Mouse (Mus musculus) limb, embryonic 15.5 days (tissue): ENCODE data around the gene Prkg1. TPM values are rescaled to one million over a fixed set of nuclear protein-coding genes. Genes with fewer than 3 reads are reported as not detected.

Source experiments
- ATAC-seq: fragments of 200-750 bp; cut with Nextera tagmentation; 2 replicates; pipeline ENCODE4 v1.8.0; 2017; ENCODE audit warnings: low read depth, moderate TSS enrichment; ENCODE audit not compliant: insufficient number of reproducible peaks, low FRiP score, low TSS enrichment
- H3K27ac ChIP-seq: fragments of 300-500 bp; sonication (generic); 2 replicates; pipeline ENCODE4 v1.5.1; 2015; ENCODE audit warnings: moderate library complexity, mild to moderate bottlenecking, inconsistent platforms
- H3K27me3 ChIP-seq: fragments of 300-500 bp; sonication (generic); 2 replicates; pipeline ENCODE4 v1.6.1; 2015; ENCODE audit warnings: inconsistent platforms
- H3K36me3 ChIP-seq: fragments of 300-500 bp; sonication (generic); 2 replicates; pipeline ENCODE4 v1.6.1; 2015; ENCODE audit warnings: inconsistent platforms
- H3K4me1 ChIP-seq: fragments of 300-500 bp; sonication (generic); 2 replicates; pipeline ENCODE4 v1.6.1; 2015; ENCODE audit warnings: inconsistent platforms
- H3K4me2 ChIP-seq: fragments of 300-500 bp; sonication (generic); 2 replicates; pipeline ENCODE4 v1.6.1; 2015; ENCODE audit warnings: mild to moderate bottlenecking, inconsistent platforms
- H3K4me3 ChIP-seq: fragments of 300-500 bp; sonication (generic); 2 replicates; pipeline ENCODE4 v1.5.1; 2015; ENCODE audit warnings: mild to moderate bottlenecking, inconsistent platforms
- H3K9ac ChIP-seq: fragments of 300-500 bp; sonication (generic); 2 replicates; pipeline ENCODE4 v1.6.1; 2015; ENCODE audit warnings: inconsistent platforms
- H3K9me3 ChIP-seq: fragments of 300-500 bp; sonication (generic); 2 replicates; pipeline ENCODE4 v1.6.1; 2016; ENCODE audit warnings: inconsistent platforms
- WGBS: fragments of 180-500 bp; shearing (Covaris S2); methylation state at CpG from one replicate; pipeline ENCODE4 v1.1.7; 2015; 5-methylcytosine and 5-hydroxymethylcytosine counted together
- polyA plus RNA-seq: library from polyadenylated mRNA; unstranded; fragments of >200 nt; fragmentation: Nextera tagmentation; extraction: Ambion mirVana; gene quantifications from 2 replicates; pipeline ENCODE4 v1.2.1, GENCODE M21; 2015

Prkg1 gene
- polyA plus RNA-seq, 1 experiment from 2014 or later: 6.6 TPM

GRCm38 (mm10) chr19:30691258-30691657, 1073.6 kb downstream of the Prkg1 start:
- no peaks in the 10 kb centered on the region for H3K27me3 ChIP-seq
- H3K9me3 ChIP-seq: no peaks in the 10 kb centered on the region
- no peak for ATAC-seq
- no peak overlapping the region for H3K4me3 ChIP-seq
- no peak overlapping the region for H3K4me2 ChIP-seq
- no peaks in the 10 kb centered on the region for H3K4me1 ChIP-seq
- no peak overlapping the region for H3K27ac ChIP-seq
- H3K36me3 ChIP-seq: no peaks in the 10 kb centered on the region
- no peak overlapping the region for H3K9ac ChIP-seq
- 95% methylated on average over 2 of the region's 2 CpGs for WGBS

GRCm38 (mm10) chr19:30690691-30691090, 1074.1 kb downstream of the Prkg1 start:
- no peaks in the 10 kb centered on the region for H3K9me3 ChIP-seq
- no peak overlapping the region for H3K4me3 ChIP-seq
- H3K27me3 ChIP-seq: no peaks in the 10 kb centered on the region
- H3K27ac ChIP-seq: no peak overlapping the region
- H3K36me3 ChIP-seq: no peaks in the 10 kb centered on the region
- ATAC-seq: no peak
- 75% methylated on average over 6 of the region's 6 CpGs for WGBS
- H3K4me1 ChIP-seq: no peaks in the 10 kb centered on the region
- H3K4me2 ChIP-seq: no peak overlapping the region
- H3K9ac ChIP-seq: no peak overlapping the region

GRCm38 (mm10) chr19:30687942-30688341, 1076.9 kb downstream of the Prkg1 start:
- H3K36me3 ChIP-seq: no peaks in the 10 kb centered on the region
- no peak overlapping the region for H3K4me3 ChIP-seq
- H3K4me2 ChIP-seq: no peak overlapping the region
- 73% methylated on average over 6 of the region's 6 CpGs for WGBS
- H3K9me3 ChIP-seq: no peaks in the 10 kb centered on the region
- H3K27me3 ChIP-seq: no peaks in the 10 kb centered on the region
- H3K9ac ChIP-seq: no peak overlapping the region
- no peak overlapping the region for H3K27ac ChIP-seq
- no peak for ATAC-seq
- H3K4me1 ChIP-seq: no peaks in the 10 kb centered on the region

DNA sequence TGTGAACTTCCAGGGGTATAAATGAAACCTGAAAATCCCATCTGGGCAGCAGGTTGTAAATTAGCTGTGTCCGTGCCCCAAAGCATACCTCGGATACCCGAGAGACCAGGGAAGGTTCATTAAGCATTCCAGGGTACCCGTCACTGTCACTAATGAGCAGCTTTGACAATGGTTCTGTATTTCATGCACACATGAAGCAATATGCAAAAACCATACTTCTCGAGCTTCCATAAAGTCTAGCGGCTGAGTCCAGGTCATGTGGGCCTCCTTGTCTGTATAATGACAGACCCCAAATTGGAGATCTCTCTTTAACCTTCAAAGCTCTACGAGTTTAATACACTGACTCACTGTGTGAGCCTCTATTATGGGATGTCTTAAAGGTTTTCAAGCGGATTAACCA, 1088.5 kb downstream of the Prkg1 start:
- Histone ChIP-seq H3K9ac (no peak overlapping the region), H3K36me3 (no peaks in the 10 kb centered on the region), H3K27ac (no peak overlapping the region), H3K4me1 (no peaks in the 10 kb centered on the region), H3K9me3 (no peaks in the 10 kb centered on the region), H3K4me2 (no peak overlapping the region), H3K4me3 (no peak overlapping the region), H3K27me3 (no peaks in the 10 kb centered on the region)
- 50% methylated on average over 8 of the region's 8 CpGs for WGBS
- ATAC-seq: no peak

GRCm38 (mm10) chr19:30664269-30664668, 1100.6 kb downstream of the Prkg1 start:
- Histone ChIP-seq H3K9me3 (no peaks in the 10 kb centered on the region), H3K27ac (no peak overlapping the region), H3K27me3 (peaks cover 4% of the 10 kb centered on the region; the same call in 1 of the 2 replicates), H3K36me3 (no peaks in the 10 kb centered on the region), H3K4me2 (no peak overlapping the region), H3K9ac (no peak overlapping the region), H3K4me3 (no peak overlapping the region), H3K4me1 (no peaks in the 10 kb centered on the region)
- no peak for ATAC-seq
- whole genome bisulfite sequencing: 10% methylated on average over 8 of the region's 8 CpGs

GRCm38 (mm10) chr19:30642629-30643170, 1122.1 kb downstream of the Prkg1 start:
- 46% methylated on average over 5 of the region's 5 CpGs for WGBS
- no peak overlapping the region for H3K4me2 ChIP-seq
- ATAC-seq: no peak
- no peak overlapping the region for H3K9ac ChIP-seq
- H3K9me3 ChIP-seq: no peaks in the 10 kb centered on the region
- H3K27ac ChIP-seq: no peak overlapping the region
- no peaks in the 10 kb centered on the region for H3K4me1 ChIP-seq
- no peaks in the 10 kb centered on the region for H3K36me3 ChIP-seq
- no peaks in the 10 kb centered on the region for H3K27me3 ChIP-seq
- no peak overlapping the region for H3K4me3 ChIP-seq

- no peak for ATAC-seq
- H3K4me3 ChIP-seq: no peak overlapping the region
- WGBS: 67% methylated on average over 8 of the region's 8 CpGs
Measured at GRCm38 (mm10) chr19:30637471-30637870, 1127.4 kb downstream of the Prkg1 start.

GRCm38 (mm10) chr19:30631051-30631450, 1133.8 kb downstream of the Prkg1 start:
- Histone ChIP-seq H3K4me3 (no peak overlapping the region), H3K4me2 (no peak overlapping the region), H3K27ac (no peak overlapping the region), H3K9ac (no peak overlapping the region), H3K36me3 (no peaks in the 10 kb centered on the region), H3K27me3 (no peaks in the 10 kb centered on the region), H3K9me3 (no peaks in the 10 kb centered on the region), H3K4me1 (no peaks in the 10 kb centered on the region)
- WGBS: 42% methylated on average over 3 of the region's 3 CpGs
- ATAC-seq: no peak

More at GRCm38 (mm10) chr19:30637471-30637870, 1127.4 kb downstream of the Prkg1 start:
- no peak overlapping the region for H3K27ac ChIP-seq
- no peak overlapping the region for H3K4me2 ChIP-seq
- no peaks in the 10 kb centered on the region for H3K4me1 ChIP-seq
- no peaks in the 10 kb centered on the region for H3K36me3 ChIP-seq
- H3K9ac ChIP-seq: no peak overlapping the region
- H3K9me3 ChIP-seq: no peaks in the 10 kb centered on the region
- no peaks in the 10 kb centered on the region for H3K27me3 ChIP-seq

DNA sequence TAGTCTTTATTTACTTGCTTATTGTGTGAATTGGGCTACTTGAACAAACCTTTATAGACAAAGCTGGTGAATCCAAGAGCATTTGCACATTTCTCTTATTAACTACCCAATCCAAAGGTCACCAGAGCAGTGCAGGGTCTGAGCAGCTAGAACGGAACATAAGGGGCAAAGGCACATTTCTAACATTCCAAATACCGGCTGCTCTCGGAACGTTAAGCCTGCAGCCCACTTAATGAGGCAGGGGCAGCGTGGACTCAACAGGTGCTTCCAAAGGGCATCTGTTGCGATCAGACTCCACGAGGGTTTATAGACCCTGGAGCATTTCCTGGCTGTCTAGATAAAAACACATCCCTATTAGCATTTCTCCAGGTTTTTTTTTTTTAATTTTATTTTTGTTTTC, 1138.8 kb downstream of the Prkg1 start:
- no peaks in the 10 kb centered on the region for H3K36me3 ChIP-seq
- no peaks in the 10 kb centered on the region for H3K9me3 ChIP-seq
- no peak for ATAC-seq
- 14% methylated on average over 7 of the region's 7 CpGs for WGBS
- H3K4me3 ChIP-seq: no peak overlapping the region
- H3K4me1 ChIP-seq: no peaks in the 10 kb centered on the region
- no peak overlapping the region for H3K27ac ChIP-seq
- H3K27me3 ChIP-seq: no peaks in the 10 kb centered on the region
- no peak overlapping the region for H3K9ac ChIP-seq
- no peak overlapping the region for H3K4me2 ChIP-seq

GRCm38 (mm10) chr19:30625391-30625790, 1139.4 kb downstream of the Prkg1 start:
- Histone ChIP-seq H3K9me3 (no peaks in the 10 kb centered on the region), H3K27ac (no peak overlapping the region), H3K9ac (no peak overlapping the region), H3K27me3 (no peaks in the 10 kb centered on the region), H3K36me3 (no peaks in the 10 kb centered on the region), H3K4me2 (no peak overlapping the region), H3K4me1 (no peaks in the 10 kb centered on the region), H3K4me3 (no peak overlapping the region)
- WGBS: 68% methylated on average over 2 of the region's 2 CpGs
- no peak for ATAC-seq

DNA sequence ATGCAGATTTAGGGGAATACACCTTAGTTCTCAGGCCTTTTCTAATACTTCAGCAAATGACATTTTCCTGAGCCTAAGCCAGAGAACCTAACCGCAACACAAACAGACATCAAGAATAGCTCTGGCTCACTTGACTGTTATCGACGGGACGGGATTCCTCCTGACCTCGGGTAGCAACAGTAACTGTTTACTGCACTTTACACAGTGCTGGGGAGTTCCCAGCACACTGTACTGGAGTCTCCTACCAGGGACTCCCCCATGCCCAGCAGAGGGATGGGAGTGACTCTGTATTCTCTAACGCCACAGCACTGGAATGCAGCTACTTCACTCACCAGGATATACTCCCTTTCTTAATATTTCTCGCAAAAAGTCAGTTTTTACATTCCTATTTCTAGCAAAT, 1141.2 kb downstream of the Prkg1 start:
- no peaks in the 10 kb centered on the region for H3K27me3 ChIP-seq
- no peak overlapping the region for H3K4me2 ChIP-seq
- no peaks in the 10 kb centered on the region for H3K9me3 ChIP-seq
- H3K4me3 ChIP-seq: no peak overlapping the region
- no peak overlapping the region for H3K27ac ChIP-seq
- H3K9ac ChIP-seq: no peak overlapping the region
- no peaks in the 10 kb centered on the region for H3K4me1 ChIP-seq
- 64% methylated on average over 7 of the region's 7 CpGs for WGBS
- H3K36me3 ChIP-seq: no peaks in the 10 kb centered on the region
- ATAC-seq: no peak

DNA sequence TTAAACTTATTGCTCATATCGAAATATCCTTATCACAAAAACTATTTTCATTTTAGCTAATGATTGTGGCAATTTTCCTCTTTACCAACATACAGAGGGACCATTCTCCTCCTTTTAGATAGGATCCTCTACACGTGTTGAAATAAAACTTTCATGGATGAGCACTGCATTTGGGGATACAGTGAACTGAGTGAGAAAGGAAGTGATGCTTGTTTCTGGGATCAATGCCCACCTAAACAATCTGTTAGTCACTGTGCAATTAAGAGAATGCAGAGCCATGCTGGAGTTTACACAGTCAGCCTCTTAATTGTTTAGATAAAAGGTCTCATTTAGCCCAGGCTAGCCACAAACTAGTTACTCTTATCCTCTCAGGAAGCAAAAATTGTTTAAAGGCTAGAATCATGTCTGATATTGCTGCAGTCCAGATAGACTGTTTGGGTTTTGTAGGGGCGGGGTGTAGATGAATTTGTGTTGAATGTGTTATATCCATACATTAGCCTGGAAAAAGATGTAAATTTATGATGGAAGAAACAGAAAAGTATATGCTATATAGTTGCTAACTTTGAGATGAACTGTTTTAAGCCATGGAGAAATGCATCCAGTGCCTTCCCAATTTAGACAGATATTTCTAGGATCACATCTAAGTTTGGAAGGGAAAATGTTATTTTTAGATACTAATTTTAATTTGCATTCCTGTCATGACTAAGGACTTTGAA, 1151.5 kb downstream of the Prkg1 start:
- Histone ChIP-seq H3K4me2 (no peak overlapping the region), H3K27ac (no peak overlapping the region), H3K9ac (no peak overlapping the region), H3K9me3 (no peaks in the 10 kb centered on the region), H3K27me3 (no peaks in the 10 kb centered on the region), H3K4me3 (no peak overlapping the region), H3K36me3 (no peaks in the 10 kb centered on the region), H3K4me1 (no peaks in the 10 kb centered on the region)
- WGBS: 77% methylated on average over 3 of the region's 3 CpGs
- no peak for ATAC-seq
